Mouse (Mus musculus): ENCODE data around the gene Gm44973.
"Not testable (repeated sequence)": the region's sequence is repeated elsewhere in the genome, so short reads cannot be mapped to it uniquely, and the experiment has no call there.

Gene Gm44973

DNA sequence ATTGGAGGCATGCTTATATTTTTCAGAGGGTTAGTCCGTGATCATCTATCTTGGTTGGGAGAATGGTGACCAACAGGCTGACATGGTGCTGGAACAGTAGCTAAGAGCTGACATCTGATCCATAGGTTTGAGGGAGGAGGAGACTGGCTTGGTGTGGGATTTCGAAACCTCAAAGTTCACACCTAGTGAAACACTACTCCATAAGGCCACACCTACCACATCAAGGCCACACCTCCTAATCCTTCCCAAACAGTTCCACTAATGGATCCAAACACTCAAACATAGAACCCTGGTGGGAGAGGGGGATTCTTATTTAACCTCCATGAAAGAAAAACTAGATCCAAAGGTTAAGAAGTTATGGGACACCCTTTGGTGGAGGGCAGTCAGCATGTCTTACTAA is 1.6 kb downstream of the Gm44973 start:
- no peak for DNase-seq (ENCODE audit: low spot score)

DNA sequence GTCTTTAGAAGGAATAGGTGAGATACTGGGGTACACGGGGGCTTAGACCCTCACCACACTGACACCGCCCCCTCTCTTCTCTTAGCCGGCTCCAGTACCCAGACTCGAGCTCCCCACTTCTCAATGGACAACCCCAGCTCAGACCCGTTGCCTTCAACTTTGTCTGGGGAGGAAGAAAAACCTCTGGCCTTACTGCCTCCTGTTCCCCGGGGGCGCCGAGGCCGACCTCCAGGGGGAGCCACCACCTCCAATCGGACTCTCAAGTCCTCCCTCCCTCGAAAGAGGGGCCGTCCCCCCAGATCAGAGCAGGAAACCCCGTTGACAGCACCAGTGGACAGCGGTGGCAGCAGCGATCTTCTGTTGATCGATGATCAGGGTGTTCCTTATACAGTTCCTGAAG is 2.1 kb downstream of the Gm44973 start:
- no peak for DNase-seq (ENCODE audit: low spot score)

GRCm38 (mm10) chr7:5017931-5018330 is 2.6 kb downstream of the Gm44973 start:
- no peak for DNase-seq (ENCODE audit: low spot score)

- DNase-seq (ENCODE audit: low spot score), result not testable (repeated sequence)
These were observed 4.3 kb downstream of the Gm44973 start for GRCm38 (mm10) chr7:5019576-5019975.

- peak; percentile 97 for DNase-seq (ENCODE audit: low spot score)
These were observed 4.8 kb downstream of the Gm44973 start, which contains the start of the genes Zfp865 and Ccdc106 for GRCm38 (mm10) chr7:5020000-5020681. TSS of gene Zfp865 (plus strand) at chr7:5020376. TSS of gene Ccdc106 (plus strand) at chr7:5020553.

DNA sequence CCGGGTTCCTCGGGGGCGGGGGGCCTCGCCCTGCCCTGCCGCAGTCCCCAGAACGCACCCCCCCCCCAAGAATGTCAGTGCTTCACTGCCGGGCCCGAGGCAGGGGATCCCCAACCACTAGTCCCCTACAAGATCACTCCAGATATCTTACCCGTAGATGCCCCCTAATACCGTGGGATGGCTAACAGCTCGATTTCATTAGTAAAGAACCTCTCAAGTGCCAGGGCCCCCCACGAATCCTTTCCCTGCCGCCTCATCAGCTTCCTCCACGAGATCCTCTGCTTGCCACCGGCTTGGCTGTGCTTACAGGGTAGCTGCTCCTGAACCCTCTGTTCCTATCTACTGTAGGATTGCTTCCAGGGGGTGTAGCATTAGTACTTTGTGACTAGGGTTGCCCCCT is 5.4 kb downstream of the Gm44973 start:
- DNase-seq (ENCODE audit: low spot score), result no peak

DNA sequence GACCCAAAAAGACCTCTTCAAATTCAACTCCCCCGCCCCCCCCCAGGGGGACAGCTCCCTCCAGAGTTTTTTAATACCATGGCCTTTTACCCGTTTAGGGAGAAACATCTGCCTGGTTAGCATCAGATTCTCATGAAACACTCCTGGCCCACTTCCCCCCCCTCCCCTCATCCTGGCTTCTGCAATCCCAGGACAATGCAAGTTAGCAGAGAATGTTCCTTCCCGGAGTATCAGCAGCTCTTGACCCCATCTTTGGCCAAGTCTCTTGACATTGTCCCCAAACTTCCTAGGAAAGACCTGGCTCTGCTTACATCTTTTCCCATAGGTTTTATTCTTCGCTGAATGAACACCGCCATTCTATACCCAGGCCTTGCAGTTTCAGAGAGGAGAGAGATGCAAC is 5.9 kb downstream of the Gm44973 start:
- no peak for DNase-seq (ENCODE audit: low spot score)

DNA sequence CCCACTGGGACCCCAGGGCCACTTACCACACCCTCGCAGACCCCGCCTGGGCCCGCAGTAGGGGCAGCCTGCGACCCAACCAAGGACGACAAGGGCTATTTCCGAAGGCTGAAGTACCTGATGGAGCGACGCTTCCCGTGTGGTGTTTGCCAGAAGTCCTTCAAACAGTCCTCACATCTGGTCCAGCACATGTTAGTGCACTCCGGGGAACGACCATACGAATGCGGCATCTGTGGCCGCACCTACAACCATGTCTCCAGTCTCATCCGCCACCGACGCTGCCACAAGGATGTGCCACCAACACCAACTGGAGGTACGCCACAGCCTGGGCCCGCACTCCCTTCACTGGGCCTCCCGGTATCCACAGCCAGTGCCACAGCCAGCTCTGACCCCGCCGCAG is 14.2 kb downstream of the Gm44973 start:
- no peak for DNase-seq (ENCODE audit: low spot score)

GRCm38 (mm10) chr7:5029946-5030345 is 14.7 kb downstream of the Gm44973 start:
- DNase-seq (ENCODE audit: low spot score), result no peak

DNA sequence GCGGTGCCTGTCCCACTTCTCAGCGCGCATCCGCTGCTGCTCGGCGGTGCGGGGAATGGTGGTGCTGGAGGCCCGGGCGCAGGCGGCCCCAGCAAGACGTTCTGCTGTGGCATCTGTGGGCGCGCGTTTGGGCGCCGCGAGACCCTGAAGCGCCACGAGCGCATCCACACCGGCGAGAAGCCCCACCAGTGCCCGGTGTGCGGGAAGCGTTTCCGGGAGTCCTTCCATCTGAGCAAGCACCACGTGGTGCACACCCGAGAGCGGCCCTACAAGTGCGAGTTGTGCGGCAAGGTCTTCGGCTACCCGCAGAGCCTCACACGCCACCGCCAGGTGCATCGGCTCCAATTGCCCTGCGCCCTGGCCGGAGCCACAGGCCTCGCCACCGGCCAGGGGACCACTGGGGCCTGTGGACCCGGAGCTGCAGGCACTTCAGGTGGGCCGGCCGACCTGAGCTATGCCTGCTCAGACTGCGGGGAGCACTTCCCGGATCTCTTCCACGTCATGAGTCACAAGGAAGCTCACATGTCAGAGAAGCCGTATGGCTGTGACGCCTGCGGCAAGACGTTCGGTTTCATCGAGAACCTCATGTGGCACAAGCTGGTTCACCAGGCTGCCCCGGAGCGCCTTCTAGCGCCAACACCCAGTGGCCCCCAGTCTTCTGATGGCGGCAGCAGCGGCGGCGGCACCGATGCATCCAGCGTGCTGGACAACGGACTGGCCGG is 15.4 kb downstream of the Gm44973 start:
- DNase-seq (ENCODE audit: low spot score), result no peak

DNA sequence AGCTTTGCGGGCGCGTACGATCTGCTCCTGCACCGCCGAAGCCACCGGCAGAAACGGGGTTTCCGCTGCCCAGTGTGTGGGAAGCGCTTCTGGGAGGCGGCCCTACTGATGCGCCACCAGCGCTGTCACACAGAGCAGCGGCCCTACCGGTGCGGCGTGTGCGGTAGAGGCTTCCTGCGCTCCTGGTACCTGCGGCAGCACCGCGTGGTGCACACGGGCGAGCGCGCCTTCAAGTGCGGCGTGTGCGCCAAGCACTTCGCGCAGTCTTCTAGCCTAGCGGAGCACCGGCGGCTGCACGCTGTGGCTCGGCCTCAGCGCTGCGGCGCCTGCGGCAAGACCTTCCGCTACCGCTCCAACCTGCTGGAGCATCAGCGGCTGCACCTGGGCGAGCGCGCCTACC is 16.2 kb downstream of the Gm44973 start:
- no peak for DNase-seq (ENCODE audit: low spot score)

DNA sequence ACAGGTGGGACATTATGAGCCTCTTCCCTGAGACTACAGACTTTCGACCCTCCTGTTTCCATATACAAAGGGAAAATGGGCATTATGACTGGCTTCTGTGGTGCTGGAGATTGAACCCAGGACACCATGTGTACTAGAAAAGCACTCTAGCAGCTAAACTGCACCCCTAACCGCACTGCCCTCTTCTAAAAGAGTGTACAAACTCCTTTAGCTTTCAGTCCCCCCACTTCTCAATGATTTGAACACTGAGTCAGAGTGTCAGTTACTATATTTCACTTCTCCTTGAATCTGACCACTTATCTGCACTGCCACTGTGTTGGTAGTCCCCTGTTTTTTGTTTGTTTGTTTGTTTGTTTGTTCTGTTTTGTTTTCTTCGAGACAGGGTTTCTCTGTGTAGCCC is 18.5 kb downstream of the Gm44973 start, which contains the start of gene 4632433K11Rik:
4632433K11Rik (plus strand) TSS at position 301 of the 400 bp plus-strand sequence.
- no peak for DNase-seq (ENCODE audit: low spot score)

DNA sequence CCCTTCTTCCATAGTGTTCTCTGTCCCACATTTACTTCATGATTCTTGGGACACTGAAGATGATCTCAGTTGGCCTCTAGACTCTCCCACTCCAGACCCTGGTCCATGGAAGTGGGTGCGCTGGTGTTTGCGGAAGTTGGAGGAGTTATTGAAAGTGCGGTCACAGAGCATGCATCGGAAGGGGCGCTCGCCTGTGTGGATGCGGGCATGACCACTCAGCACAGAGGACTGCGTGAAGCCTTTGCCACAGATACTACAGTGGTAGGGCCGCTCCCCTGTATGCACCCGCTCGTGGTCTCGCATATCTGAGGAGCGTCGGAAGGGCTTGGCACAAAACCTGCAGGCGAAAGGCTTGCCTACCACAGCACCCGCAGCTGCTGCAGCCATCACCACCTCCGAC is 20.3 kb downstream of the Gm44973 start:
- DNase-seq (ENCODE audit: low spot score), result no peak

DNA sequence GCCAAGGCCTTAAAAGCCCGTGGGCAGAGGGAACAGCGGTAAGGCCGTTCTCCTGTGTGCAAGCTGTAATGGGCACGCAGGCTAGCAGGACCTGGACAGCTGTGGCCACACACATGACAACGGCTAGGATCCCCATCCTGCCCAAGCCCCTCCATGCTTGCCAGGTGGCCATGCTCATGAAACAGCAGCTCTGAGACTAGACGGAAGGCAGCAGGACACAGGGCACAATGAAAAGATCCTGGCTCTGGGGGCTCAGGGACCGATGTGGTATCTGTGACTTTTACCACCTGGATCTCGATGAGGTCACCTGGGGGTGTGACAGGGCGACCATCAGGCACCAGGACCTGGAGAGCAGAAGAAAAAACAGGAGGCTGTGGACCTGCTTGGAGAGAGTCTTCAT is 20.8 kb downstream of the Gm44973 start:
- DNase-seq (ENCODE audit: low spot score), result no peak

DNA sequence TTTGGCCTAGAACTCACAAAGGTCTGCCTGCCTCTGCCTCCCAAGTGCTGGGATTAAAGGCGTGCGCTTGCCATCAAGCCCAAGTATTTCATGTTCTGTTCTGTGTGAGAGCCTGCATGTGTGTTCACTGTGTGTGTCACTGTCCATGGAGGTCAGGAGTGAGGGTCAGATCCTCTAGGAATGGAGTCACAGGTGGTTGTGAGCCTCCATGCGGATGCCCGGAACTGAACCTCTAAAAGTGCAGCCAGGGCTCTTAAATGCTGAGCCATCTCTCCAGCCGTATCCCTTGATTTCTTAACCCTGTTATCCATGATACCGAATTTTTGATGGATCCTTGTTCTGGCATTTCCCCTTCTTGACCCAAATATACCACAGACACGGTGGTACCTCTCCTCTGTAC is 21.7 kb downstream of the Gm44973 start:
- no peak for DNase-seq (ENCODE audit: low spot score)

DNA sequence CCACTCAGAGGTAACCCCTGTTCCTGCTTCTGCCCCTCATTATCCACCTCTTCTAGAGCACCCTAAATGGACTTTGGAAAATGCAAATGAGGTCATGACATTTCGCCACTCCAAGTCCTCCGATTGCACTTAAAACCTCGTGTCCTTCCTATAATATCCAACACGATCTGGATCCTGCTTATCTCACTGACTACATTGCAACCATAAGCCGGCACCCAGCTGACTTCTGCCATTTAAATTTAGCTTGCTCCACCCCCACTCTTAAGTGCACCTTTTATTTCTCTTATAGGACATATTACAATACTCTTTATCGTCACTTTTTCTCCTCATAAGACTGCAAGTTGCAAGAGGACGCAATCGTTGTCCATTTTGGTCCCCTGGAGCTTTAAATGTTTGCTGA is 22.2 kb downstream of the Gm44973 start:
- no peak for DNase-seq (ENCODE audit: low spot score)

DNA sequence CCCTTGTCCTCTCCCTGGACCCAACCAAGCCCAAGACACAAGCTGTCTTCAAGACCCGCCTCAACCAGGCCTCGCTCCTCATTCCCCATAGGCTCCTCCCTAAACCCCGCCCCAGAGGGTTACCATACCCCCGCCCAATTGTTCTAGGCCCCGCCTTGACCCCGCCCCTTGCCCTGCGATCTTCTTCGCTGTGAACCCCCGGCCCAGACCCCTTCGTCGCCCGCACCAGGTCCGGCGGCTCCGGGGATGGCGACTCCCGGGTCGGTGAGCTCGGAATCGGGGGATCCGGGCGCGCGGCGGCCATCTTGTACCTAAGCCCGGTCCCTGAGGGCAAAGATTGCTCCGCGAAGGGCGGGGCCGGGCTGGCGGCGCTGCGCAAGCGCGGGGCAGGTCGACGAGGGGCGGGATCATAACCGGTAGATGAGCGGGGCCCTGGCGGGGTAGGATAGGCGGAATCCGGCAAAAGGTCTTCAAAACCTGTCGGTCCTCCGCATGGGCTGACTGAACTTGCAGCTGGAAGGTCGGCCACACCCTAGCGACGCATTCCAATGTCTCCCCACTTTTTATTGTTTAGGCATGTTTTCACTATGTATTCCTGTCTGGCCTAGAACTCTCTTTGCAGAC is 22.9 kb downstream of the Gm44973 start, which contains the start of gene Zfp784:
Zfp784 (minus strand) TSS at position 338 of the 624 bp plus-strand sequence.
- peak; percentile 91 for DNase-seq (ENCODE audit: low spot score)

GRCm38 (mm10) chr7:5038940-5039339 is 23.6 kb downstream of the Gm44973 start:
- DNase-seq (ENCODE audit: low spot score), result no peak

DNA sequence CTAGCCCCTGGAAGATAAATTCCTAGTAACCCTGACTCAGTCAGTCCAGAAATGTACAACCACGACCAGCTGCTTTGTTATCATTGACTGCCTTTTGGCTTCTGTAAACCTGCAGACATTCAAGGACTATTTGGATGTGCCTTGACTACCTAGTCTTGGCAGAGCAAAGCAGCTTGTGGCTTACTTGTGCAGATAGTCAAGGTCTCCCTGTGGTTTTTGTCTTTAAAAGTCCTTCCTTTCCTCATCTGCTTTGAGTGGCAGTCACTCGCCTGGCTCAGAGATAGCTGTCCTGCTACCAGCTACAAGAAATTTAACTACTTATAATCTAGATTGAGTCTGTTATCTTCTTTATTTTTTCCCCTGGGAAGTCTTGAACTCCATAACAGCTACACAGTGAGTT is 29.7 kb downstream of the Gm44973 start:
- no peak for DNase-seq (ENCODE audit: low spot score)

DNA sequence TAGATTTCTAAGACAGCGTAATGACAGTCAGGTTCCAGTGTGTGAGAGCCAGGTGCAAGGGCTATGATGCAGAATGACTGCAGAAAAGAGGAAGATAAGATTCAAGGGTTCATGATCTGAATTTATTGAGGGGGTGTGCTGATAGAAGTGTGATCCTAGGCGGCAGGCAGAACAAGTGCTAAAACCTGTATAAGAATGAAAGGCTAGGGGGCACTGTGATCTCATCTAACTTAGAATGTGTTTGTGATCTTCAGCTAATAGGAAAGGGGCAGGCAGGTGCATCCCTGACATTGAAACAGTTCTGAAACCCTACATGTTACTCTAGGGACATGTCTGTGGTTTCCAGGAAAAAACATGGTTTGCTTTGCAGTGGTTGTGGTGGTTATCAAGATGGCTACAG is 30.8 kb downstream of the Gm44973 start:
- no peak for DNase-seq (ENCODE audit: low spot score)

- DNase-seq (ENCODE audit: low spot score), result peak; percentile 61
These were observed 32.0 kb downstream of the Gm44973 start for GRCm38 (mm10) chr7:5047313-5047712.

DNA sequence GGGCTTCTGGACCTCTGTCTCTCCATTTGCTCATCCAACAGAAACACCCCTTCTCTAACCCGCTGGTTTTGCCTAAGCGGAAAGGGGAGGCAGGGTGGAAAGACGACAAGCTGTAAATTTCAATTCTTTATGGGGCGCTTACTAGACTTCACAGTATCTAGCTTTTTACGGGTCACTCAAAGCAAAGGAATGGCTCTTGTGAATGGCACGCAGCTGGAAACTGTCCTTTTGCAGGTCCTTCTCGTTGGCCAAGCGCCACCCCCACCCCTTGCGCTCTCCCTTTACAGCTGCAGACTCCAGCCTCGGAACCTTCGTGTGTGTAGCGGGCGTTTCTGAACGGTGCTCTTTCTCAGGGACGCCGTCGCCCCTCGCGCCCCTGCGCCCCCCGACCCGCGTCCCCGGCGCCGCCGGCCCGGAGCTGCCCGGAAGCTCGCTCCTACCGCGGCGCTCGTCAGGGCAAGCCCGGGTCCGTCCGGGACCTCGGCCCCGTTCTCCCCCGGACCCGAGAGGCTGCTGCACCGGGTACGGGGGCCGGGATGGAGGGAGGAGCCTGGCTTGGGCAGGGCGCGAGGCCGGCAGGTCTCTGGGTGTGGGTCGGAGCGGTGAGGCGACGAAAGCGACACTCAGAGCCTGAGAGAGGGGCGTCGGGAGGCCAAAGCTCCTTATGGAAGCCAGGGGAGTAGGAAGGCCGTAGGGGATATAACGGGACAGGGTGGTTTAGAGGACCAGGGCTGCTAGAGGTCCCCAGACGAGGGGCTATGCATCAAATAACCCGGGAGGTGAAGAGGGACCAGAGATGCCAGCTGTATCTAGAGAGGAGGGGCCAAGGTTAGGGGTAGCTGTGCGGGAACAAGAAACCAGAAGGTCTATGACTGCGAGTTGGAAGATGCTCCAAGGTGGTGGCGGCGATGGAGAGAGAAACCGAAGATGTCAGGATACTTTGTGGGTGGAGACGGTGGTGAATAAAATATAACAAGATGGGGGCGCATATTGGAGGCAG is 36.2 kb downstream of the Gm44973 start, which contains the start of gene Zfp580:
Zfp580 (plus strand) TSS at position 346 of the 1,000 bp plus-strand sequence.
- DNase-seq (ENCODE audit: low spot score), result peak; percentile 84

Measured in MN1 (cell line).